ENCODE assay signal across 8 mouse cellular contexts in the genomic region with DNA sequence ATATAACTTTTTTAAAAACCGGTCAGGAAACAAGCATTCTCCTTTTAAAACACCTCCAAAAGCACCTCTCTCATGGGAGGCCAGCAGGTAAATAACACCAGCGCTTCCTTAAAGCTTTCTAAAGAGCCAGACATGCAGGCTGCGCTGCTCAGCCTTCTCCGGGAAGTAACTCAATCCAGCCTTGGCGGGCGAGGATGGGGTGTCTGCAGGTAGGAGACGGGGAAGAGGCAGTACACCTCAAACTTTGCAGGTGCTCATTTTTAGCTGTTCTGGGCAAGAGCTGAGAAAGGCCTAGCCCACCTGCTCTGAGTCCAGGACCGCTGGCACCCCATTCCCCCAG. TPM values are rescaled to one million over a fixed set of nuclear protein-coding genes. Genes with fewer than 3 reads are reported as not detected.
DNase-seq lines count a peak whose midpoint lies in the region; ATAC-seq and TF ChIP-seq lines count a peak whose summit lies in the region.

No protein-coding gene starts in this region.

- DNase-seq in heart, adult 9 months (ENCODE audit: low spot score in 2 of 2), result no peak
- no peak for DNase-seq in hindbrain, embryonic 11.5 days (ENCODE audit: low spot score)
- DNase-seq in liver, embryonic 14.5 days (ENCODE audit: low read depth in 3 of 3, low spot score in 3 of 3), result no peak
- DNase-seq in c-Kit-positive CD71-positive TER-119-positive erythroid progenitor cells, embryonic 14.5 days (ENCODE audit: low spot score), result no peak
- no peak for DNase-seq in layer of hippocampus, postnatal 14 days (ENCODE audit: low spot score in 2 of 2)
- DNase-seq in gastrocnemius, postnatal 4 days (ENCODE audit: low spot score in 2 of 2), result no peak

- ATAC-seq in heart, embryonic 14.5 days (ENCODE audit: insufficient number of reproducible peaks, insufficient read depth, low FRiP score, low read depth), result no peak
- ATAC-seq in hindbrain, embryonic 11.5 days (ENCODE audit: low FRiP score), result peak; percentile 45; the same call in 1 of the 2 replicates
- ATAC-seq in liver, embryonic 14.5 days (ENCODE audit: insufficient read depth), result no peak

- peaks cover 9% of the 10 kb centered on the region for H3K9me3 ChIP-seq in heart, embryonic 14.5 days (ENCODE audit: control insufficient read depth, low read length)
- no peaks in the 10 kb centered on the region for H3K9me3 ChIP-seq in hindbrain, embryonic 11.5 days (ENCODE audit: control insufficient read depth, low read length)
- no peaks in the 10 kb centered on the region for H3K9me3 ChIP-seq in liver, embryonic 14.5 days (ENCODE audit: control insufficient read depth, low read length)

- H3K27ac ChIP-seq in heart, embryonic 14.5 days (replicated peaks in 1 of 2; ENCODE audit: control insufficient read depth in 1 of 2, insufficient read depth in 1 of 2, low read depth in 2 of 2, low read length in 2 of 2), result peak overlapping the region in 1 of 2 experiments; percentile 63; a peak in 2 of 4 replicates
- H3K27ac ChIP-seq in bone marrow, adult 2 months (ENCODE audit: control insufficient read depth, insufficient read depth, low read depth, low read length, poor library complexity), result peak overlapping the region; percentile 80; the same call in 1 of the 2 replicates
- no peak overlapping the region for H3K27ac ChIP-seq in hindbrain, embryonic 11.5 days (ENCODE audit: low read depth, low read length)
- no peak overlapping the region for H3K27ac ChIP-seq in liver, embryonic 14.5 days

- WGBS in heart, embryonic 14.5 days, result 10% methylated on average over 8 of the region's 8 CpGs
- 8% methylated on average over 8 of the region's 8 CpGs for WGBS in bone marrow, adult 2 months
- 1% methylated on average over 8 of the region's 8 CpGs for WGBS in hindbrain, embryonic 11.5 days
- 14% methylated on average over 8 of the region's 8 CpGs for WGBS in liver, embryonic 14.5 days (ENCODE audit: insufficient replicate concordance)

- peak overlapping the region; percentile 77 to 79 for H3K4me3 ChIP-seq in heart, embryonic 14.5 days (ENCODE audit: control insufficient read depth in 1 of 2, insufficient read depth in 1 of 2, low read depth in 1 of 2, low read length in 2 of 2)
- H3K4me3 ChIP-seq in bone marrow, adult 2 months (replicated peaks; ENCODE audit: control insufficient read depth, low read depth, low read length), result peak overlapping the region; percentile 93
- H3K4me3 ChIP-seq in hindbrain, embryonic 11.5 days (ENCODE audit: low read depth, low read length), result peak overlapping the region; percentile 61
- H3K4me3 ChIP-seq in liver, embryonic 14.5 days (ENCODE audit: insufficient read depth in 1 of 2, low read depth in 2 of 2, low read length in 2 of 2), result peak overlapping the region; percentile 77 to 79

- peaks cover 12% of the 10 kb centered on the region for H3K36me3 ChIP-seq in heart, embryonic 14.5 days (ENCODE audit: control insufficient read depth, insufficient read depth, low read length)
- H3K36me3 ChIP-seq in hindbrain, embryonic 11.5 days (ENCODE audit: control insufficient read depth, insufficient read depth, low read length), result no peaks in the 10 kb centered on the region
- H3K36me3 ChIP-seq in liver, embryonic 14.5 days (replicated peaks; ENCODE audit: control insufficient read depth, insufficient read depth, low read depth), result no peaks in the 10 kb centered on the region; the same call in 1 of the 2 replicates

- no peak for TF ChIP-seq CTCF in bone marrow, adult 2 months (IDR thresholded peaks at IDR 0.05; ENCODE audit: control insufficient read depth, insufficient read depth, low read length)
- no peak for TF ChIP-seq CTCF in liver, embryonic 14.5 days (IDR thresholded peaks at IDR 0.05; ENCODE audit: low read depth)

- H3K9ac ChIP-seq in heart, embryonic 14.5 days (ENCODE audit: low read length), result peak overlapping the region; percentile 95
- H3K9ac ChIP-seq in hindbrain, embryonic 11.5 days (ENCODE audit: low read depth, low read length), result peak overlapping the region; percentile 74
- peak overlapping the region; percentile 83 for H3K9ac ChIP-seq in liver, embryonic 14.5 days (replicated peaks)

- no peak for TF ChIP-seq EP300 in liver, embryonic 14.5 days (IDR thresholded peaks at IDR 0.05; ENCODE audit: low read depth)

- peaks cover 2 to 21% of the 10 kb centered on the region in 2 experiments; a peak in 3 of 4 replicates for H3K4me1 ChIP-seq in heart, embryonic 14.5 days (ENCODE audit: control insufficient read depth in 2 of 2, insufficient read depth in 2 of 2, low read length in 2 of 2)
- H3K4me1 ChIP-seq in bone marrow, adult 2 months (ENCODE audit: control insufficient read depth, insufficient read depth, low read length), result no peaks in the 10 kb centered on the region
- no peaks in the 10 kb centered on the region for H3K4me1 ChIP-seq in hindbrain, embryonic 11.5 days (replicated peaks; ENCODE audit: control insufficient read depth, insufficient read depth, low read length)
- peaks cover 0 to 6% of the 10 kb centered on the region in 2 experiments; a peak in 1 of 4 replicates for H3K4me1 ChIP-seq in liver, embryonic 14.5 days (replicated peaks; ENCODE audit: control insufficient read depth in 2 of 2, insufficient read depth in 2 of 2, low read length in 1 of 2)

- no peak for TF ChIP-seq POLR2A in bone marrow, adult 2 months (IDR thresholded peaks at IDR 0.05; ENCODE audit: borderline replicate concordance, control insufficient read depth, low read depth, low read length)

- H3K27me3 ChIP-seq in heart, embryonic 14.5 days (ENCODE audit: control insufficient read depth, insufficient read depth, low read length), result no peaks in the 10 kb centered on the region
- H3K27me3 ChIP-seq in hindbrain, embryonic 11.5 days (ENCODE audit: control insufficient read depth, insufficient read depth, low read length), result no peaks in the 10 kb centered on the region
- peaks cover 12% of the 10 kb centered on the region for H3K27me3 ChIP-seq in liver, embryonic 14.5 days (ENCODE audit: control insufficient read depth, insufficient read depth, low read length)

- H3K4me2 ChIP-seq in heart, embryonic 14.5 days (ENCODE audit: low read length), result peak overlapping the region; percentile 93
- peak overlapping the region; percentile 82 for H3K4me2 ChIP-seq in hindbrain, embryonic 11.5 days (replicated peaks; ENCODE audit: low read depth, low read length)
- peak overlapping the region; percentile 95 for H3K4me2 ChIP-seq in liver, embryonic 14.5 days (ENCODE audit: low read depth)

RNA-seq across cellular contexts. Expression of gene Nos1ap, which starts 0.8 kb away (rescaled TPM):
- 18.3 and 18.5 TPM in 2 replicates for polyA plus RNA-seq in heart, embryonic 14.5 days (2014; fragmentation: Nextera tagmentation; extraction: Ambion mirVana)
- polyA plus RNA-seq in bone marrow, adult 2 months (2011; ENCODE audit: insufficient read depth, insufficient read length, low replicate concordance, missing spikeins), result 34.3 and 68.3 TPM in 2 replicates
- polyA plus RNA-seq in hindbrain, embryonic 11.5 days (2014; fragmentation: Nextera tagmentation; extraction: Ambion mirVana), result 6.7 and 9.7 TPM in 2 replicates
- polyA plus RNA-seq in liver, embryonic 14.5 days (2012; rRNA removed), result 1.8 and 2.6 TPM in 2 replicates
- polyA plus RNA-seq in liver, embryonic 14.5 days (2014; fragmentation: Nextera tagmentation; extraction: Ambion mirVana), result 2.2 and 3.8 TPM in 2 replicates
- total RNA-seq in layer of hippocampus, postnatal 14 days (2021), result 100 to 1,000 TPM; 127 to 160 TPM
- 1 to 10 TPM; 4.8 to 4.9 TPM for total RNA-seq in gastrocnemius, postnatal 4 days (2021)

RNA-seq across cellular contexts. Expression of gene Olfml2b, which starts 55.5 kb away (rescaled TPM):
- polyA plus RNA-seq in heart, embryonic 14.5 days (2014; fragmentation: Nextera tagmentation; extraction: Ambion mirVana), result 30.5 and 33.1 TPM in 2 replicates
- 3.8 and 12.8 TPM in 2 replicates for polyA plus RNA-seq in bone marrow, adult 2 months (2011; ENCODE audit: insufficient read depth, insufficient read length, low replicate concordance, missing spikeins)
- polyA plus RNA-seq in hindbrain, embryonic 11.5 days (2014; fragmentation: Nextera tagmentation; extraction: Ambion mirVana), result 4.5 and 6.7 TPM in 2 replicates
- polyA plus RNA-seq in liver, embryonic 14.5 days (2012; rRNA removed), result 0.73 and 0.74 TPM in 2 replicates
- 1.1 and 1.2 TPM in 2 replicates for polyA plus RNA-seq in liver, embryonic 14.5 days (2014; fragmentation: Nextera tagmentation; extraction: Ambion mirVana)
- 10 to 100 TPM; 30.0 to 34.8 TPM for total RNA-seq in layer of hippocampus, postnatal 14 days (2021)
- 10 to 100 TPM; 63.6 to 81.0 TPM for total RNA-seq in gastrocnemius, postnatal 4 days (2021)
